ENCODE assay signal across 9 mouse cellular contexts in genomic region chr10:25307770-25308169, GRCm38 (mm10). TPM values are rescaled to one million over a fixed set of nuclear protein-coding genes. Genes with fewer than 3 reads are reported as not detected.
DNase-seq lines count a peak whose midpoint lies in the region; ATAC-seq and TF ChIP-seq lines count a peak whose summit lies in the region.
"Had no signal": no experiment of that assay in that cellular context is flagged by ENCODE, and none has a peak within 500 bp of the region (broad histone marks: within the 10 kb centered on the region; RNA-seq: fewer than 3 reads in every experiment).

Akap7 (minus strand) TSS chr10:25307870.

- no peaks in the 10 kb centered on the region for H3K36me3 ChIP-seq in heart, embryonic 15.5 days
- H3K36me3 ChIP-seq in neural tube, embryonic 12.5 days, result no peaks in the 10 kb centered on the region

- TF ChIP-seq CTCF in embryonic fibroblast, embryonic 13.5 days (IDR thresholded peaks at IDR 0.05; ENCODE audit: borderline replicate concordance, insufficient read depth, low read length), result no peak

- WGBS in heart, embryonic 15.5 days, result 90% methylated on average over 9 of the region's 9 CpGs
- 93% methylated on average over 9 of the region's 9 CpGs for WGBS in neural tube, embryonic 12.5 days

- H3K4me2 ChIP-seq in heart, embryonic 15.5 days, result no peak within 1 kb of the TSS
- H3K4me2 ChIP-seq in neural tube, embryonic 12.5 days (replicated peaks), result no peak within 1 kb of the TSS

- intact Hi-C loops in left cerebral cortex, postnatal 25 days (cut with DNase I), result no loop called here

- no peak within 1 kb of the TSS for H3K27ac ChIP-seq in embryonic fibroblast, embryonic 13.5 days (ENCODE audit: insufficient read depth, low read length)
- H3K27ac ChIP-seq in heart, embryonic 15.5 days, result no peak within 1 kb of the TSS
- H3K27ac ChIP-seq in neural tube, embryonic 12.5 days, result no peak within 1 kb of the TSS

- no peaks in the 10 kb centered on the region for H3K4me1 ChIP-seq in embryonic fibroblast, embryonic 13.5 days (ENCODE audit: control insufficient read depth, insufficient read depth, low read length)
- 0 out of 2 replicates have a peak, but pooled peaks cover 4% of the 10 kb centered on the region for H3K4me1 ChIP-seq in heart, embryonic 15.5 days (replicated peaks)
- no peaks in the 10 kb centered on the region for H3K4me1 ChIP-seq in neural tube, embryonic 12.5 days

- ATAC-seq in heart, embryonic 15.5 days (replicated peaks; ENCODE audit: insufficient number of reproducible peaks, insufficient read depth, low FRiP score, low read depth), result no peak
- no peak for ATAC-seq in neural tube, embryonic 12.5 days (ENCODE audit: low FRiP score, low read depth)

- H3K27me3 ChIP-seq in heart, embryonic 15.5 days, result no peaks in the 10 kb centered on the region
- H3K27me3 ChIP-seq in neural tube, embryonic 12.5 days (replicated peaks), result no peaks in the 10 kb centered on the region
- H3K27me3 ChIP-seq: CH12.LX had no signal

- no peak within 1 kb of the TSS for H3K4me3 ChIP-seq in embryonic fibroblast, embryonic 13.5 days (ENCODE audit: insufficient read depth, low read length)
- H3K4me3 ChIP-seq in heart, embryonic 15.5 days, result no peak within 1 kb of the TSS
- no peak within 1 kb of the TSS for H3K4me3 ChIP-seq in neural tube, embryonic 12.5 days

- no peak within 1 kb of the TSS for H3K9ac ChIP-seq in heart, embryonic 15.5 days
- H3K9ac ChIP-seq in neural tube, embryonic 12.5 days, result no peak within 1 kb of the TSS

- no peak for TF ChIP-seq POLR2A in embryonic fibroblast, embryonic 13.5 days (IDR thresholded peaks at IDR 0.05; ENCODE audit: low read depth, low read length)

- no peak for DNase-seq in layer of hippocampus, adult 18-20 months (ENCODE audit: low spot score in 2 of 2)
- DNase-seq in layer of hippocampus, adult 9-10 months (ENCODE audit: low spot score), result no peak
- DNase-seq in left cerebral cortex, postnatal 25 days (ENCODE audit: low spot score in 2 of 2), result no peak
- DNase-seq in embryo, embryonic 10.5 days (ENCODE audit: low spot score), result no peak
- DNase-seq in right cerebral cortex, postnatal 36 days (ENCODE audit: low spot score in 2 of 2), result no peak

- no peaks in the 10 kb centered on the region for H3K9me3 ChIP-seq in heart, embryonic 15.5 days (replicated peaks)
- H3K9me3 ChIP-seq in neural tube, embryonic 12.5 days, result no peaks in the 10 kb centered on the region

RNA-seq across cellular contexts. Expression of gene Akap7, which starts in this region (rescaled TPM):
- total RNA-seq in layer of hippocampus, adult 18-20 months (2021), result 10 to 100 TPM; 51.0 to 53.3 TPM
- 18.9 and 19.0 TPM in 2 replicates for polyA plus RNA-seq in embryonic fibroblast, embryonic 13.5 days (2011; ENCODE audit: insufficient read length, low read depth, missing spikeins)
- polyA plus RNA-seq in heart, embryonic 15.5 days (2015; fragmentation: Nextera tagmentation; extraction: Ambion mirVana), result 22.2 and 29.9 TPM in 2 replicates
- total RNA-seq in left cerebral cortex, postnatal 25 days (2021), result 10 to 100 TPM; 59.1 to 62.1 TPM
- 24.0 and 24.7 TPM in 2 replicates for polyA plus RNA-seq in neural tube, embryonic 12.5 days (2016; fragmentation: Nextera tagmentation; extraction: Ambion mirVana)
